Mouse (Mus musculus) lung, postnatal 0 days (tissue): ENCODE measurements around the gene Cds2. TPM values are rescaled to one million over a fixed set of nuclear protein-coding genes. Genes with fewer than 3 reads are reported as not detected.

Experiments
- ATAC-seq: fragments of 200-750 bp; cut with Nextera tagmentation; 2 replicates; pipeline ENCODE4 v1.8.0; 2017; ENCODE audit warnings: moderate library complexity
- DNase-seq: peaks from one replicate; pipeline ENCODE4 v3.0.0-alpha.2; 2016; ENCODE audit warnings: low spot score
- H3K27ac ChIP-seq: fragments of 300-500 bp; sonication (generic); 2 replicates; pipeline ENCODE4 v1.5.1; 2014; ENCODE audit warnings: antibody characterized with exemption, mild to moderate bottlenecking, low read length, mixed read lengths
- H3K27me3 ChIP-seq: fragments of 300-500 bp; sonication (generic); replicated peaks from 2 replicates; pipeline ENCODE4 v1.6.1; 2014; ENCODE audit warnings: low read length, mixed read lengths; ENCODE audit not compliant: insufficient read depth
- H3K36me3 ChIP-seq: fragments of 300-500 bp; sonication (generic); 2 replicates; pipeline ENCODE4 v1.6.1; 2014; ENCODE audit warnings: low read length, mixed read lengths; ENCODE audit not compliant: insufficient read depth
- H3K4me1 ChIP-seq: fragments of 300-500 bp; sonication (generic); 2 replicates; pipeline ENCODE4 v1.6.1; 2014; ENCODE audit warnings: antibody characterized with exemption, low read depth, low read length, mixed read lengths; ENCODE audit not compliant: insufficient read depth
- H3K4me2 ChIP-seq: fragments of 300-500 bp; sonication (generic); replicated peaks from 2 replicates; pipeline ENCODE4 v1.6.1; 2014; ENCODE audit warnings: low read depth, mild to moderate bottlenecking, low read length, moderate library complexity, mixed read lengths
- H3K4me3 ChIP-seq: fragments of 300-500 bp; sonication (generic); 2 replicates; pipeline ENCODE4 v1.5.1; 2014; ENCODE audit warnings: low read depth, low read length
- H3K9ac ChIP-seq: fragments of 300-500 bp; sonication (generic); replicated peaks from 2 replicates; pipeline ENCODE4 v1.6.1; 2014; ENCODE audit warnings: low read depth, mild to moderate bottlenecking
- H3K9me3 ChIP-seq: fragments of 300-500 bp; sonication (generic); 2 replicates; pipeline ENCODE4 v1.6.1; 2016; ENCODE audit warnings: low read length, mixed read lengths
- CTCF ChIP-seq: IDR thresholded peaks from 2 replicates; pipeline ENCODE4 v1.5.1; 2016; ENCODE audit warnings: antibody characterized with exemption, mild to moderate bottlenecking
- EP300 ChIP-seq: IDR thresholded peaks from 2 replicates; pipeline ENCODE4 v1.6.1; 2016; ENCODE audit warnings: antibody characterized with exemption, mild to moderate bottlenecking, control low read depth
- WGBS: fragments of 180-500 bp; shearing (Covaris S2); extraction: QIAGEN DNeasy Blood & Tissue Kit; methylation state at CpG from one replicate; pipeline ENCODE4 v1.1.7; 2014; 5-methylcytosine and 5-hydroxymethylcytosine counted together
- polyA plus RNA-seq: library from polyadenylated mRNA; unstranded; fragments of >200 nt; fragmentation: Nextera tagmentation; extraction: Ambion mirVana; gene quantifications from 2 replicates; pipeline ENCODE4 v1.2.1, GENCODE M21; 2015

Gene Cds2
- polyA plus RNA-seq, 1 experiment from 2014 or later: 32.3 TPM

DNA sequence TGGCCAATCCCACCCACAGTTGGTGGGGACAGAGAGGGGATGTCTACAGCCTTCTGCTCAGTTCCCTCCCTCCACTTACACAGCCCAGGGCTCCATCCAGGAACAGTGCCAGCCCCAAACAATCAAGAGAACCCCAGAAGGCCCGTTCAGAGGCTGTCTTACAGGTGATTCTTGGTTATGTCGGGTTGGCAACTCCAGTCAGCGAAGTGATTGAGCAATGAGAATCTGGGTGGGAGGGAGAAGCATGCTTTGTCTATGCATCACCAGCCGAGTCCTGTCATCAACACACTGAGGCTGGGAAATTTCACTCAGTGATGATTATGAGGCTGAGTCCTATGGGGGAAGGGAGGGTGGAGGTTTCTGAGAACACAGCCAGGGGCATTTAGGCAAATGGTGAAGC lies 60.6 kb downstream of the Cds2 start:
- 40% methylated on average over 4 of the region's 4 CpGs for WGBS
- no peaks in the 10 kb centered on the region for H3K4me1 ChIP-seq

DNA sequence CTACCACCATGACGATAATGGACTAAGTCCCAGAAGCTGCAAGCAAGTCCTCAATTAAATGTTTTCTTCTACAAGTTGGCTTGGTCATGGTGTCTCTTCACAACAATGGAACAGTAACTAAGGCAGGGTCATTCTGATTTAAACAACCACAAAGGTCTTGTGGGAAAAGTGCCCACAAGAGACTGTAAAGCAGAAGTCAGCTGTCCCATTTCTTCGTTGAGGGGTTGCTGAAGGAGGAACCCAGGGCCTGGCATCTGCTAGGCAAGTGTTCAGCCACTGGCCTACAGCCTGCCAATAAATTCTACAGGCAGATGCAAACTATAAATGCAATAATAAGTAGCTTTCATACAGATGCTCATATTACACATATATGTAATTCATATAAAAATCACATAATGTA lies 74.3 kb downstream of the Cds2 start:
- Histone ChIP-seq H3K9me3 (no peaks in the 10 kb centered on the region), H3K4me3 (no peak overlapping the region), H3K4me1 (no peaks in the 10 kb centered on the region), H3K27me3 (no peaks in the 10 kb centered on the region), H3K36me3 (no peaks in the 10 kb centered on the region), H3K9ac (no peak overlapping the region), H3K4me2 (no peak overlapping the region), H3K27ac (no peak overlapping the region)
- DNase-seq: no peak
- 36% methylated on average over 2 of the region's 2 CpGs for WGBS
- no peak for TF ChIP-seq CTCF
- no peak for TF ChIP-seq EP300
- ATAC-seq: no peak

More for the DNA sequence above, 60.6 kb downstream of the Cds2 start:
- Histone ChIP-seq H3K9me3 (no peaks in the 10 kb centered on the region), H3K4me2 (no peak overlapping the region), H3K27ac (no peak overlapping the region), H3K27me3 (no peaks in the 10 kb centered on the region), H3K9ac (no peak overlapping the region), H3K4me3 (no peak overlapping the region), H3K36me3 (no peaks in the 10 kb centered on the region)
- DNase-seq (peak; percentile 51), ATAC-seq (peak; percentile 49)
- TF ChIP-seq EP300: no peak
- no peak for TF ChIP-seq CTCF

DNA sequence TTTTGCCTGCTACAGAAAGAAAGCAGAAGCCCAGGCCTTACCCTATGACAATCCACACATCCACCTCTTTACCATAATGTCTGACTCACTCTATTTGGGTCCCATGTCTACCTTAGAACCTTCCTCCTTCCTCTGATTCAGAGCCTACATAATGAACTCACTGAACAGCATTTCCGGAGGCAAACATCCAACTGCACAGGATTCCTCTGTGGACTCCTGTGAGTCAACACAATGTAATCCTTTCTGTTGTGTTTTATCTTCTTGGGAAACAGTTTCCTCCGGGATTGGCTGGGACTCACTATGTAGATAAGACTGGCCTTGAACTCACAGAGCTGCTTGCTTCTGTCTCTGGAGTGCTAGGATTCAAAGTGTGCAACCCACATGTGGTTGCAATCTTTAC lies 77.4 kb downstream of the Cds2 start:
- no peak for DNase-seq
- no peaks in the 10 kb centered on the region for H3K36me3 ChIP-seq
- no peaks in the 10 kb centered on the region for H3K4me1 ChIP-seq
- no peak overlapping the region for H3K4me3 ChIP-seq
- H3K4me2 ChIP-seq: no peak overlapping the region
- no peak for ATAC-seq
- no peak for TF ChIP-seq EP300
- TF ChIP-seq CTCF: no peak
- no peaks in the 10 kb centered on the region for H3K9me3 ChIP-seq
- H3K27me3 ChIP-seq: no peaks in the 10 kb centered on the region
- no peak overlapping the region for H3K9ac ChIP-seq
- 33% methylated on average over 2 of the region's 2 CpGs for WGBS
- H3K27ac ChIP-seq: no peak overlapping the region

DNA sequence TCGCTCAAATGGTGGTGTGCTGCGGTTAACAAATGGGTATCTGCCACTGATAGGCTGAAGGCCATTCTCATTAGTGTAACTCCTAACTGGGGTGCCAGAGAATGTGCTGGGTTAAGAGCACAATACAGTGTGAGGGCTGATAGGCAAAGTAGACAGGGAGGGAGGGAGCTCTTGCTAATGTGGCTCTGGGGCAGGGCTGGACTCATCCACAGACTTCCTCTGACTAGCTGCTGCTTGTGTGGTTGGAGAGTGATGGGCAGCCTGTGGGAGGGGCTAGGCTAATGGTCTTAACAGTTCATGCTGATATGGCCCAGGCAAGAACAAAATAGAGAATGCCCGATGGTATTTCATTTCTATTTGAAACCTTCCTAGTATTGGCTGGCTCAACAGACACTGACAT lies 78.3 kb downstream of the Cds2 start:
- DNase-seq: no peak
- Histone ChIP-seq H3K4me1 (no peaks in the 10 kb centered on the region), H3K9ac (no peak overlapping the region), H3K4me3 (no peak overlapping the region), H3K27me3 (no peaks in the 10 kb centered on the region), H3K4me2 (no peak overlapping the region), H3K27ac (no peak overlapping the region), H3K9me3 (no peaks in the 10 kb centered on the region), H3K36me3 (no peaks in the 10 kb centered on the region)
- no peak for TF ChIP-seq CTCF
- TF ChIP-seq EP300: no peak
- ATAC-seq: no peak
- 89% methylated on average over 3 of the region's 3 CpGs for WGBS

DNA sequence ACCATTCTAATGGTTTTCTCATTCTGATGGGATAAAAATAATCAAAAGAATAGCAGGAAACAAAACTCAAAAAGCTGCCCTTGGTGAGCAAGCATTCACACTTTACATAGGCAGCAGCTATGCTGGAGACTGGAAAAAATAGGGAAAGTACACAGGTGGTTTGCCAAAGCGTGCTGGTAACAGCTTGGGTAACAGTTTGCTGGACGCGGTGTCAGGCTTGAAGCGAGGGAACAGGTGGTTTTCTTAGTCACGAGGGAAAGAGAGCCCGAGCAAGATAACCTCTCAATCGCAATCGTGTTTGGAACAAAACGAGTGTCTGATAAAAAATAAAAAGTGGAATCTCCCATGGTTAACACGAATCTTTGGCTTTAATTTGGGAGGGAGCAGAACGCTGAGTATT lies 80.9 kb downstream of the Cds2 start:
- Histone ChIP-seq H3K9ac (no peak overlapping the region), H3K27ac (no peak overlapping the region), H3K27me3 (no peaks in the 10 kb centered on the region), H3K4me2 (no peak overlapping the region), H3K36me3 (no peaks in the 10 kb centered on the region), H3K9me3 (no peaks in the 10 kb centered on the region), H3K4me1 (no peaks in the 10 kb centered on the region), H3K4me3 (no peak overlapping the region)
- TF ChIP-seq CTCF (no peak), EP300 (no peak)
- no peak for ATAC-seq
- WGBS: 78% methylated on average over 11 of the region's 11 CpGs
- no peak for DNase-seq

Other genes starting within 250 kb of the Cds2 start
- gene Rassf2, start 232.9 kb upstream of the Cds2 start, polyA plus RNA-seq: 10.0 and 15.2 TPM in 2 replicates
- 26.6 and 35.8 TPM in 2 replicates for gene Slc23a2, start 118.0 kb upstream of the Cds2 start, polyA plus RNA-seq
- gene Tmem230, start 15.3 kb upstream of the Cds2 start, polyA plus RNA-seq: 39.6 and 41.7 TPM in 2 replicates
- 74.7 and 76.4 TPM in 2 replicates for gene Pcna, start 9.8 kb upstream of the Cds2 start, polyA plus RNA-seq
- gene Prokr2, start 122.3 kb downstream of the Cds2 start, polyA plus RNA-seq: not detected in 2 replicates